Mouse (Mus musculus) cortical plate, adult 2 months (tissue): ENCODE data around the gene Rai14.

ENCODE experiments used
- CTCF ChIP-seq: fragments of 200-500 bp; IDR thresholded peaks from 2 replicates; pipeline ENCODE4 v1.5.1; 2011; ENCODE audit warnings: mild to moderate bottlenecking, control low read depth, low read length; ENCODE audit not compliant: insufficient read depth; ENCODE audit errors: extremely low read depth
- POLR2A ChIP-seq: fragments of 200-500 bp; IDR thresholded peaks from 2 replicates; pipeline ENCODE4 v1.6.1; 2011; ENCODE audit warnings: mild to moderate bottlenecking, low read length, control low read depth; ENCODE audit not compliant: insufficient read depth; ENCODE audit errors: extremely low read depth

GRCm38 (mm10) chr15:10718763-10719162, 4.3 kb upstream of the Rai14 start:
- TF ChIP-seq CTCF (no peak), POLR2A (no peak)
